Mouse (Mus musculus) megakaryocyte, adult 5-6 weeks (primary cell): ENCODE measurements at regions not wholly inside any gene's neighbourhood (a gene's known extent, or its start where the extent isn't known, plus 50 kb on each side); places are given as distances from the start of the nearest gene placed in this dataset.
A peak's percentile ranks its signal among the peaks of the same experiment; 100 is the strongest.

ENCODE experiments used
- ATAC-seq: 2 replicates; pipeline ENCODE4 v1.8.0; 2016; ENCODE audit warnings: mild to moderate bottlenecking, inconsistent platforms; ENCODE audit not compliant: poor library complexity, severe bottlenecking

- no peak for ATAC-seq
These were observed 70.5 kb downstream of the Apip start for GRCm38 (mm10) chr2:103143985-103144384.

GRCm38 (mm10) chr2:103144420-103144819 is 70.9 kb downstream of the Apip start:
- ATAC-seq: no peak

GRCm38 (mm10) chr2:103145058-103145457 is 71.6 kb downstream of the Apip start:
- ATAC-seq: peak; percentile 77

- peak; percentile 55 for ATAC-seq
These were observed 72.7 kb downstream of the Apip start for GRCm38 (mm10) chr2:103146132-103146531.

- ATAC-seq: peak; percentile 83
These were observed 79.8 kb downstream of the Apip start for GRCm38 (mm10) chr2:103153261-103153660.

- no peak for ATAC-seq
These were observed 94.3 kb downstream of the Apip start for GRCm38 (mm10) chr2:103167741-103168140.

GRCm38 (mm10) chr2:103168266-103168665 is 94.8 kb downstream of the Apip start:
- ATAC-seq: no peak

- ATAC-seq: no peak
These were observed 103.9 kb downstream of the Apip start for GRCm38 (mm10) chr2:103177361-103177760.

GRCm38 (mm10) chr2:103180298-103180927 is 106.9 kb downstream of the Apip start:
- ATAC-seq: no peak

GRCm38 (mm10) chr2:103186751-103187260 is 113.3 kb downstream of the Apip start:
- no peak for ATAC-seq

GRCm38 (mm10) chr2:103192591-103192990 is 110.5 kb downstream of the Ehf start:
- no peak for ATAC-seq

- no peak for ATAC-seq
These were observed 102.8 kb downstream of the Ehf start for GRCm38 (mm10) chr2:103200313-103200712.

- no peak for ATAC-seq
These were observed 98.0 kb downstream of the Ehf start for GRCm38 (mm10) chr2:103205046-103205445.

- no peak for ATAC-seq
These were observed 94.7 kb downstream of the Ehf start for GRCm38 (mm10) chr2:103208370-103208769.

GRCm38 (mm10) chr2:103209056-103209455 is 94.0 kb downstream of the Ehf start:
- no peak for ATAC-seq

GRCm38 (mm10) chr2:103209512-103209981 is 93.5 kb downstream of the Ehf start:
- 0 out of 2 replicates have a peak, but pooled peaks have one; percentile 27 for ATAC-seq

- ATAC-seq: no peak
These were observed 91.9 kb downstream of the Ehf start for GRCm38 (mm10) chr2:103211179-103211578.
